ENCODE assay signal across 10 mouse cellular contexts in genomic region chr3:145653191-145653940, GRCm38 (mm10). TPM values are rescaled to one million over a fixed set of nuclear protein-coding genes. Genes with fewer than 3 reads are reported as not detected.
DNase-seq lines count a peak whose midpoint lies in the region; ATAC-seq and TF ChIP-seq lines count a peak whose summit lies in the region.
"Had no signal": no experiment of that assay in that cellular context is flagged by ENCODE, and none has a peak within 500 bp of the region (broad histone marks: within the 10 kb centered on the region; RNA-seq: fewer than 3 reads in every experiment).

No protein-coding gene starts in this region.

- peak overlapping the region; percentile 67 for H3K4me2 ChIP-seq in hindbrain, embryonic 16.5 days (ENCODE audit: low read length)
- peak overlapping the region; percentile 80 for H3K4me2 ChIP-seq in limb, embryonic 14.5 days (replicated peaks; ENCODE audit: low read depth, low read length, severe bottlenecking)
- H3K4me2 ChIP-seq in midbrain, embryonic 14.5 days (ENCODE audit: low read length) = peak overlapping the region; percentile 89

- no peaks in the 10 kb centered on the region for H3K36me3 ChIP-seq in erythroblast, embryonic 14.5 days (ENCODE audit: control insufficient read depth)
- no peaks in the 10 kb centered on the region for H3K36me3 ChIP-seq in hindbrain, embryonic 16.5 days (ENCODE audit: control insufficient read depth, insufficient read depth, low read length)
- peaks cover 6% of the 10 kb centered on the region; the same call in 1 of the 2 replicates for H3K36me3 ChIP-seq in limb, embryonic 14.5 days (ENCODE audit: control insufficient read depth, insufficient read depth, low read length)
- H3K36me3 ChIP-seq in midbrain, embryonic 14.5 days (ENCODE audit: control insufficient read depth, insufficient read depth, low read length) = no peaks in the 10 kb centered on the region
- H3K36me3 ChIP-seq in testis, adult 2 months (ENCODE audit: control insufficient read depth, insufficient read depth, low read length) = no peaks in the 10 kb centered on the region
- H3K36me3 ChIP-seq: G1E had no signal

- H3K27me3 ChIP-seq in erythroblast, embryonic 14.5 days (ENCODE audit: control insufficient read depth) = peaks cover 60% of the 10 kb centered on the region
- peaks cover 15% of the 10 kb centered on the region; the same call in 1 of the 2 replicates for H3K27me3 ChIP-seq in hindbrain, embryonic 16.5 days (replicated peaks; ENCODE audit: control insufficient read depth, insufficient read depth, low read length)
- H3K27me3 ChIP-seq in limb, embryonic 14.5 days (ENCODE audit: control insufficient read depth, insufficient read depth, low read length) = no peaks in the 10 kb centered on the region
- H3K27me3 ChIP-seq in midbrain, embryonic 14.5 days (ENCODE audit: control insufficient read depth, insufficient read depth, low read length) = peaks cover 36% of the 10 kb centered on the region
- H3K27me3 ChIP-seq in testis, adult 2 months (ENCODE audit: control insufficient read depth, insufficient read depth, low read length) = no peaks in the 10 kb centered on the region

- no peak for ATAC-seq in erythroblast, adult 5-6 weeks (replicated peaks; ENCODE audit: low FRiP score, poor library complexity, severe bottlenecking)
- peak; percentile 29; the same call in 1 of the 2 replicates for ATAC-seq in hindbrain, embryonic 16.5 days
- peak; percentile 23 for ATAC-seq in limb, embryonic 14.5 days (ENCODE audit: low FRiP score, low read depth)
- ATAC-seq in midbrain, embryonic 14.5 days (ENCODE audit: low FRiP score, low TSS enrichment) = peak; percentile 8; the same call in 1 of the 2 replicates

- 1% methylated on average over 50 of the region's 53 CpGs for WGBS in hindbrain, embryonic 16.5 days
- WGBS in limb, embryonic 14.5 days = under 1% methylated on average over 52 of the region's 53 CpGs
- WGBS in midbrain, embryonic 14.5 days = under 1% methylated on average over 53 of the region's 53 CpGs

- no peaks in the 10 kb centered on the region for H3K9me3 ChIP-seq in erythroblast, embryonic 14.5 days (ENCODE audit: control insufficient read depth, low read length)
- H3K9me3 ChIP-seq in hindbrain, embryonic 16.5 days (ENCODE audit: control insufficient read depth, low read length) = no peaks in the 10 kb centered on the region
- no peaks in the 10 kb centered on the region for H3K9me3 ChIP-seq in limb, embryonic 14.5 days (ENCODE audit: control insufficient read depth, low read length)
- no peaks in the 10 kb centered on the region for H3K9me3 ChIP-seq in midbrain, embryonic 14.5 days (ENCODE audit: control insufficient read depth, low read length)

- no peak for TF ChIP-seq POLR2A in limb, embryonic 14.5 days (IDR thresholded peaks at IDR 0.05; ENCODE audit: borderline replicate concordance, extremely low read depth, insufficient read depth, insufficient read length)
- no peak for TF ChIP-seq POLR2A in testis, adult 2 months (IDR thresholded peaks at IDR 0.05; ENCODE audit: control insufficient read depth, low read depth, low read length)

- H3K4me3 ChIP-seq in erythroblast, embryonic 14.5 days (replicated peaks) = peak overlapping the region; percentile 33
- peak overlapping the region; percentile 43 for H3K4me3 ChIP-seq in hindbrain, embryonic 16.5 days (ENCODE audit: low read length)
- H3K4me3 ChIP-seq in limb, embryonic 14.5 days (replicated peaks; ENCODE audit: low read length) = peak overlapping the region; percentile 77
- H3K4me3 ChIP-seq in midbrain, embryonic 14.5 days (replicated peaks; ENCODE audit: low read depth, low read length) = peak overlapping the region; percentile 39
- peak overlapping the region; percentile 75 for H3K4me3 ChIP-seq in testis, adult 2 months (ENCODE audit: control insufficient read depth, low read depth, low read length)

- H3K27ac ChIP-seq in hindbrain, embryonic 16.5 days (ENCODE audit: low read depth, low read length) = peak overlapping the region; percentile 9; the same call in 1 of the 2 replicates
- peak overlapping the region; percentile 96 for H3K27ac ChIP-seq in limb, embryonic 14.5 days (replicated peaks; ENCODE audit: low read depth, low read length)
- no peak overlapping the region for H3K27ac ChIP-seq in midbrain, embryonic 14.5 days (replicated peaks; ENCODE audit: low read depth, low read length)
- H3K27ac ChIP-seq in testis, adult 2 months (ENCODE audit: control insufficient read depth, insufficient read depth, low read depth, low read length) = peak overlapping the region; percentile 72

- H3K9ac ChIP-seq in hindbrain, embryonic 16.5 days (ENCODE audit: low read depth, low read length) = peak overlapping the region; percentile 50
- H3K9ac ChIP-seq in limb, embryonic 14.5 days (ENCODE audit: low read depth, low read length, severe bottlenecking) = peak overlapping the region; percentile 57
- peak overlapping the region; percentile 42 for H3K9ac ChIP-seq in midbrain, embryonic 14.5 days (replicated peaks; ENCODE audit: low read length)

- no peaks in the 10 kb centered on the region for H3K4me1 ChIP-seq in erythroblast, embryonic 14.5 days (ENCODE audit: control insufficient read depth)
- peaks cover 27% of the 10 kb centered on the region for H3K4me1 ChIP-seq in hindbrain, embryonic 16.5 days (ENCODE audit: control insufficient read depth, insufficient read depth, low read depth, low read length)
- peaks cover 34% of the 10 kb centered on the region for H3K4me1 ChIP-seq in limb, embryonic 14.5 days (ENCODE audit: control insufficient read depth, insufficient read depth, low read length)
- H3K4me1 ChIP-seq in midbrain, embryonic 14.5 days (ENCODE audit: control insufficient read depth, insufficient read depth, low read length) = peaks cover 39% of the 10 kb centered on the region
- H3K4me1 ChIP-seq in testis, adult 2 months (ENCODE audit: control insufficient read depth, insufficient read depth, low read length) = peaks cover 19% of the 10 kb centered on the region

- DNase-seq in c-Kit-positive CD71-negative TER-119-negative erythroid progenitor cells, embryonic 14.5 days (ENCODE audit: low read depth) = peak; percentile 45
- DNase-seq in gastrocnemius, postnatal 10 days = peak; percentile 77
- peak; percentile 88 for DNase-seq in limb, embryonic 14.5 days (ENCODE audit: low spot score)
- DNase-seq in midbrain, embryonic 14.5 days = peak; percentile 72

- no peak for TF ChIP-seq CTCF in testis, adult 2 months (IDR thresholded peaks at IDR 0.05; ENCODE audit: control insufficient read depth, insufficient read depth, insufficient replicate concordance, low read depth, low read length)

RNA-seq across cellular contexts. Expression of gene Ccn1, which starts 3.6 kb away (rescaled TPM):
- 0.04 and 0.09 TPM in 2 replicates for polyA plus RNA-seq in erythroblast, embryonic 14.5 days (2012)
- total RNA-seq in erythroblast, adult 5-6 weeks (2015; ENCODE audit: low replicate concordance) = not detected in 2 replicates
- total RNA-seq in erythroblast, adult 5-6 weeks (2017; ENCODE audit: low replicate concordance) = not detected in 2 replicates
- 10 to 100 TPM; 27.6 to 37.1 TPM for total RNA-seq in gastrocnemius, postnatal 10 days (2021)
- polyA plus RNA-seq in hindbrain, embryonic 16.5 days (2015; fragmentation: Nextera tagmentation; extraction: Ambion mirVana) = 7.5 and 8.5 TPM in 2 replicates
- 105 and 119 TPM in 2 replicates for polyA plus RNA-seq in limb, embryonic 14.5 days (2012; rRNA removed)
- 53.5 and 59.8 TPM in 2 replicates for polyA plus RNA-seq in limb, embryonic 14.5 days (2014; fragmentation: Nextera tagmentation; extraction: Ambion mirVana)
- 3.9 and 5.6 TPM in 2 replicates for polyA plus RNA-seq in midbrain, embryonic 14.5 days (2014; fragmentation: Nextera tagmentation; extraction: Ambion mirVana)
- polyA plus RNA-seq in testis, adult 2 months (2012; rRNA removed) = 2.0 and 4.0 TPM in 2 replicates
- total RNA-seq: G1E; neutrophil, adult 5-6 weeks had no signal
- polyA plus RNA-seq: G1E had no signal
